Mouse (Mus musculus): ENCODE data around the gene Olfml1.

Olfml1 gene

DNA sequence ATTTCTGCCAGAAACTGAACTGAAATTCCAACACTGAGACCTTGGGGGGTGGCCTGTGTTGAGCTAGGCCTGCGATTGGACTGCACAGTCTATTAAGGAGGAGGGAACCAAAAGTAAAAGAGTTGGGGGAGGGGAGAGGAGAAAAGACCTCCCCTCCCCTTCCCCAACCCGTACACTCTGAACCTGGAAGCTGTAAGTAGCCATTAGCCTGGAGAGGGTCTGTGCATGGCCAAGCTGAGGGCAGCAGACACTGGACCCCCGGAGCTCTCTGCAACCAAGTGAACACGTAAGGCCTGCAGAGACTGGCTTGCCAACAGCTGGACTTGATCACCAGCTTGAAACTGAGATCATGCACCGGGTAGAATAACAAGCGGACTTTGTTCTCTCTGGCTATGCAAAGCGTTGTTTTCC, at the start of gene Olfml1:
Gene Olfml1, plus strand, starts transcription at position 186 of the 411 bp plus-strand sequence.
- peak; percentile 51 for DNase-seq (ENCODE audit: low read depth, low spot score)

- DNase-seq (ENCODE audit: low read depth, low spot score): no peak
These were observed 47.8 kb upstream of the Olfml1 start for GRCm38 (mm10) chr7:107519256-107520025.

- no peak for DNase-seq (ENCODE audit: low read depth, low spot score)
These were observed 45.8 kb upstream of the Olfml1 start for GRCm38 (mm10) chr7:107521411-107521810.

DNA sequence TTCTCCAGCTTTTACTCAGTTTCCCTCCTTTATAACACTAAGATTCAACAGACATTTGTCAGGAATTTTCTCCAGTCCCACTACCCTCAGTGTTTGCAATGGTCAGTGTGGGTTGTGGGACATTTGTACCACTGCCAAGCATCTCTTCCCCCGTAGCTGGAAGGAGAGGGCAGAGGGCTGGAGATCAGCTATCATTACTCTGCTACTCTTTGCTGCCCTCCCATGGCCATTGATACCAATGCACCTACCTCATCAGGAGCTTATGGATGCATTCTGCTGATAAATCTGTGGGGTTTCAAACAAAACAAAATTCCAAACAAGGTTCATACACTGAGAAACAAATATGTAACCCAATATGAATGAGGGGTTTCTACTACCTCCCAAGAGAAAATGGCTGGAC, 40.9 kb upstream of the Olfml1 start:
- peak; percentile 60 for DNase-seq (ENCODE audit: low read depth, low spot score)

DNA sequence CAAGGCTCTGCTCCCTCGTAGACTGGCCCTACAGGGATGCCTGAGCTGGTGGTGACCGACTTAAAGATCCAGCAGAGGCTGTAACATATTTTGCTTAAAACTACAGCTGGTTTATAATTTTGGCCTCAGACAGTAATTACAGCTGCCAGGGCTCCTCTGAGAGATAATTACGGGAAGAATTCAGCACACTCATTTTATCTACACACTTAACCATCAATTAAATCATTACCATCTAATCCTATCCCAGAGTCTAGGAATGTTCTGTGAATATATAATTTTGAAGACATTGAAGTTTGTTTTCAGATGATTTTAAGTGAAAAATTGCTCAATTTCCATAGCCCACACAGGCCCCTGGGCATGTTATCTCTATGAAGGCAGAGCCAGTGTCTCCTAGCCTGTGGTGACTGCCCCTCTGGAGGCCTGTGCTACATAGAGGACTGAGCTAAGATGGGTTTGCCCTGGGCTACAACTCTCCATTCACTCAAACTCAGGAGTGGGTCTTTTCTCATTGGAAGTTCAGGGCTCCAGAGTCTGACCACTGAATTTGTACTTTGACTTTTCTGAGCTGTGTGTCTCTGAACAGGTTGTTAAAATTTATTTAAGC, 39.0 kb upstream of the Olfml1 start:
- DNase-seq (ENCODE audit: low read depth, low spot score): no peak

- no peak for DNase-seq (ENCODE audit: low read depth, low spot score)
These were observed 37.9 kb upstream of the Olfml1 start for GRCm38 (mm10) chr7:107529364-107529763.

DNA sequence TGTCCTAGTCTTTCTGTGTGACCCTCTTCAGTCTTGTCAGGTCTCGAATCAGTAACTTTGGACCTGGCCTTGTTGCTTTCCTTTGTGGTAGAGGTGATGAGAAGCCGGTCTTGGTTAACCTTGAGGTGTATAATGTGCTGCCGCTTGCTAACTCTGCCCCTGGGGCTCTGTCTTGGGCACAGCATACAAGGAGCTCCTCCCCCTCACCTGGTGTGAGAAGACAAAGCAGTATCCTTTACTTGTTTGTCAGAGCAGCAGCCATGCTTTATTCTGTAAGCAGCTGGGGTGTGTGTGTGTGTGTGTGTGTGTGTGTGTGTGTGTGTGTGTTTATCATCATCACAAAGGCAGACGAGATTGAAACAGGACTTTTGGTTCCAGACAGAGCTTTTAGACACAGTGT, 31.9 kb upstream of the Olfml1 start:
- peak; percentile 65 for DNase-seq (ENCODE audit: low read depth, low spot score)

DNA sequence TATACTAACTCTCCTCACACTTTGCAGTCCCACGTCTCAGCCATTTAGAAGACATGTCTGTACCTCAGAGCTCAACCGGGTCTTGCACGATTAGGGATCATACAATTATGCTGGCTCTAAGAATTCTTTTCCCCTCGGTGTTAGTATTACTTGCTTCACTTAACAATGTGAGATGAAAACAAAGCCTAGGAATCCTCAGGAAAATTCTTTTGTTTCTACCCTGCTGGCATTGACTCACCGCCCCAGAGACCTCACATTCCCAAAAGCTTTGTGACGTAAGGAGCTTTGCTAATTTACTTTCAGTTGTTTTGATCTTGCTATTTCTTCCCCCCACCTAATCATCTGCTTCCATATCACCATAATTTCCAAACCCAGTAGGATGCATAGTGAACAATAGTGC, 30.7 kb upstream of the Olfml1 start:
- peak; percentile 32 for DNase-seq (ENCODE audit: low read depth, low spot score)

GRCm38 (mm10) chr7:107540034-107540433, 27.2 kb upstream of the Olfml1 start:
- peak; percentile 25 for DNase-seq (ENCODE audit: low read depth, low spot score)

- DNase-seq (ENCODE audit: low read depth, low spot score): no peak
These were observed 22.2 kb upstream of the Olfml1 start for GRCm38 (mm10) chr7:107545011-107545410.

- no peak for DNase-seq (ENCODE audit: low read depth, low spot score)
These were observed 19.4 kb upstream of the Olfml1 start for GRCm38 (mm10) chr7:107547872-107548271.

DNA sequence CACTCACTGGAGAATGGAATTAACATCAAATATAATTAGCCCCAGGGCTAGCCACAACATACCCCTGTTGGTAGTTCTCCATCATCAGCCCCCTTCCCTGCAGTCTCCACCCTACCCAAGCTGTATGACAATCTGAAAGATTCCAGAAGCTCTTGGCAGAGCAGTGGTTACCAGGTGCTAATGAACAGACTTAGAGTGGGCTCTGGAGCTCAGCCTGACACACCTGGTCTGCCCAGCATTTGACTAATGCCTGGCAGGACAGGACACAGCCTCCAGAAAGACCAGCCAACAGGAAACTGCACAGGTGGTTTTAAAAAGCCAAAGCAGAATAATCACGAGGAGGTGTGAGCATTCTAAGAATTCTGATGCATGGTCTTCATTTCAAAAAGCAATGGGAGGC, 13.8 kb upstream of the Olfml1 start:
- DNase-seq (ENCODE audit: low read depth, low spot score): peak; percentile 67

DNA sequence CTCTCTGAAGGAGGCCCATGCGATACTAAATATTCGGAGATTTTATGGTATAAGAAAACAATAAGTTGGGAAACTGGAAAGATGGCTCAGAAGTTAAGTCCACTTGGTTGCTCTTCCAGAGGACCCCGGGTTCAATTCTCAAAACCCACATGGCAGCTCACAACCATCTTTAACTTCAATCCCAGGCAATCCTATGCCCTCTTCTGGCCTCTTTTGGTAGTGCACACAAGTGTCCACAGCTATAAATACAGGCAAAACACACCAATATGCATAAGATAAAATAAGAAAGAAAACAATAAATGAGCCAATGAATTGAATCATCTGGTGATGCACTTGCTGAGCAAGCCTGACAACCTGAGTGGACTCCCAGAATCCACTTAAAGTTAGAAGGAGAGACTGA, 11.3 kb upstream of the Olfml1 start:
- peak; percentile 42 for DNase-seq (ENCODE audit: low read depth, low spot score)

DNA sequence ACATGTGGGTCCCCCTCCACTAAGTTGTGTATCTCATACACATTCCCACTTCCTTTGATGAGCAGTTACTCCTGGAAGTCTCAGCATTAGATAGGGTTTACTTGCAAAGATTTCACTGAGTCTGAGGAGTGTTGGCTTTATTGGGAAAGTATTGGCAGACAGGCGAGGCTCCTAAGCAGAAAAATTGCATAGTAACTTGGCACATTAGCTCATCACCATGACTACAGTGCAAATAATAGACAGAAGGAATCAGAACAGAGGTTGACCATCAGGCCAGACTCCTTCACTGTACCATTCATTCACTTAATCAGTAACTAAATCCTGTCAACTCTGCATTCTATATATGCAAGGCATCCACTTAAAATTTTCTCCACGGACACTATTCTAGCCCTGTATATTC, 6.6 kb upstream of the Olfml1 start:
- no peak for DNase-seq (ENCODE audit: low read depth, low spot score)

GRCm38 (mm10) chr7:107561584-107561983, 5.7 kb upstream of the Olfml1 start:
- DNase-seq (ENCODE audit: low read depth, low spot score): no peak

DNA sequence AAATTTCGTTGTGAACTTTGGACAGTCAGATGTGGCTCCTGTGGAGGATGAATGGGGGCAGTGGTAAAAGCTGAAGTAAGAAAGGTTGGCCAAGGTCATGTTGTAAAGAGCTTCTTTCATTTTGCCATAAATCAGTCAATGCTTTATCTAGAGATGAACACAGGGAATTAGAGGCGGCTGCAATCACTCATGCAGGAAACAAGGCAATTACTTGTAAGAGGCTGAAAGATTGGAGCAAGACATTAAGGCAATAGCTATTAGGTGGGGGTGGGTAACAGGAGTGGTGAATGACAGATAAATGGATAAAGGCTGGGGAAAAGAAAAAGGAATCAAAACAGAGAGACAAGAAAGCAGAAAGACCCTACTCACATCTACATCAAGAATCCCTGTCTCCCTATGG, 3.5 kb upstream of the Olfml1 start:
- no peak for DNase-seq (ENCODE audit: low read depth, low spot score)

DNA sequence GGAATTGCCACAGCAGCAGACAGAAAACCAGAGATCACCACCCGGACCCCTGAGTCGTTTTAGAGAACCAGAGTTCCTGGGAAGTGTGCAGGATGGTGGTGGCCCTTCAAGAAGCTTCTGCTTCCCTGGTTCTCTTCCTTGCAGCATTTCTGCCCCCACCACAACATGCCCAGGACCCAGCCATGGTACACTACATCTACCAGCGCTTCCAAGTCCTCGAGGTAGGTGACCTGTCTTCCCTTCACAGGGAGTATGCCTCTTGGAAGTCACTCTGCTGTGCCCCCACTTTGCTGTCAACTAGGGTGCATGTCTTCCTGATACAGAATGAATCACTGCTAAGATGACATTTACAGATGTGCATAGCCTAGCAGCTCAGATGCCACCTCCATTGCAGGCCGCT, 428 bp downstream of the Olfml1 start:
- DNase-seq (ENCODE audit: low read depth, low spot score): no peak

- no peak for DNase-seq (ENCODE audit: low read depth, low spot score)
These were observed 1.7 kb downstream of the Olfml1 start for GRCm38 (mm10) chr7:107568971-107569370.

- DNase-seq (ENCODE audit: low read depth, low spot score): peak; percentile 73
These were observed 6.6 kb downstream of the Olfml1 start for GRCm38 (mm10) chr7:107573856-107574255.

DNA sequence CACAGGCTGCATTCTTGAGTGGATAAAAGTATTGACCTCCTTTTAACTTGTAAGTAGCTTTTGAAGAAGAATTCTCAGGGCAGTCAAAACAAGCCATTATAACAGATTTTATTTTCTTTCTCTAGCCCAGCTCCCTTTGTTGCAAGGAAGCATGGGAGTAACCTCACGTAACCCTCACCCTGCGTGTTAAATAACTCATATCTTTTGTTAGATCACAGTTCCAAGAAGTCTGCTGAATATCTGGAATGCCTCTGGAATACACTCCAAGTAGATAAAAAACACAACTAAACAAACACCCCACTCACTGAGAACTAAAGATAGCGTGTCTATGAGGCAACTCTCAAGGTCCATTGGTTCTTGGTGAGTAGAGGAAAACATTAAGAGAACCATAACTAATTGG, 7.0 kb downstream of the Olfml1 start:
- no peak for DNase-seq (ENCODE audit: low read depth, low spot score)

DNA sequence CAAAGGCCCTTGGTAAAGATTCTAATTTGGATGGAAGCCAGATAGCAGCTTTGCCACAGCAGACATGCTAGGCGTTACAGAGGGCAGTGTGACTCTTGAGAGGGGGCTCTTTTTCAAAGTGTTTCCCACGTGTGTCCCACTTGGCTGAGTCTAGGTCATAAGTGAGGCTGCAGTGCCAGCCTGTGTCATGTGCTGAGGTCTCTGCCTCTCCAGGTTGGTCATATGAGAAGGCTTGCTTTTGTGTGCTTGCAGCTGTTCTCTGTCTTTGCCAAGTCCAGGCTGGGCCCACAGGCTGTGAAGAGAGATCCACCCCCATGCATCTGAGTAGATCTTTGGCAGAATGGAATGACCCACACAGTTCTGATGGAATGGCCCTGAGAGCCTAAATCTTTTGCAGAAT, 25.4 kb downstream of the Olfml1 start:
- DNase-seq (ENCODE audit: low read depth, low spot score): no peak

DNA sequence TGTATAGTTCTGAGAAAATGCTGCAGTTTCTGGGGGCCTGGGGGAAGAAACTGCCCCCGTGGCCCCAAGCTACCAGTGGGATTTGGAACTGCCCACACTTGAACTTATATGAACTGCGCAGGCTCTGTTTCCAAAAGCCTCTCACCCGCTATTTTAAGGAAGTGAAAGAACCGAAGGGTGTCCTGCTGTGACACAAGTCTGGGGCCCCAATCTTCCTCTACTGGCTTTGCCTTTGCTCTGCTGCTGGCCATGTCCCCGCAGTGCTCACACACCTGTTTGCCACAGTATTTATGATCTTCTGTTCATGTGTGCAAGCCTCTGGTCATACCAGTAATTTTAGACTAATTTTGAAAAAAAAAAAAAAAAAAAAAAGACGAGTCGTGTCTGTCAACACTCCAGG, 26.7 kb downstream of the Olfml1 start:
- DNase-seq (ENCODE audit: low read depth, low spot score): peak; percentile 49

DNA sequence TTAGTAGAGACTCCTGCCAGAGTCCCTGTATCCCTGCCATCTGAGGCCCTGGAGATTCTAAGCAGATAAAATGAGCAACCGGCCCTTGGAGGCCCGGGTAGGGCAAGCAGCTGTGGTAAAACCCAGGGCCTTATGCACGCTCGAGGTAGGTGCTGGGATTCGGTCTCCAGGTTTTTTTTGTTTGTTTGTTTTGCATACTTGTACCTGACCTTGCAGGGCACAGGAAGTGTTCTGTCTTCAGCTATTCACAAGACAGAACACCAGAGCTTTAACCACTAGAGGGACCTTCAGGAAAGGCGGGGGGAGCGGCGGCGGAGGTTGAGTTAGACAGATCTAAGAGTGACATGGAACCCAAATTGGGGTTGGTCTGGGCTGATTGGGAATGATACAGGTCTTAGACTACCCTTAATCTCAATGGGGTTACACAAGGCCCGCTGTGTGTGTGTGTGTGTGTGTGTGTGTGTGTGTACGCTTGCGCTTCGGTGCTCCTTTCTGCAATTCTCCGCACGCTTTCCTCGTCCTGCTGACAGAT, 27.1 kb downstream of the Olfml1 start:
- peak; percentile 91 for DNase-seq (ENCODE audit: low read depth, low spot score)

All from ZHBTc4 (cell line).